Mouse (Mus musculus): ENCODE measurements around the gene Sdk1.

Sdk1 gene

GRCm38 (mm10) chr5:141880661-141881060, 639.4 kb downstream of the Sdk1 start:
- in situ Hi-C loops (cut with MboI, MseI), result no loop called here

- in situ Hi-C loops (cut with MboI, MseI), result no loop called here
Measured at GRCm38 (mm10) chr5:141884111-141884647, 642.9 kb downstream of the Sdk1 start.

GRCm38 (mm10) chr5:141886006-141886405, 644.7 kb downstream of the Sdk1 start:
- in situ Hi-C loops (cut with MboI, MseI), result no loop called here

- in situ Hi-C loops (cut with MboI, MseI), result no loop called here
Measured at GRCm38 (mm10) chr5:141889766-141890165, 648.5 kb downstream of the Sdk1 start.

GRCm38 (mm10) chr5:141896402-141896801, 655.1 kb downstream of the Sdk1 start:
- in situ Hi-C loops (cut with MboI, MseI), result loop anchor here (5.0 kb wide), 1 partner anchor 61 kb away; no protein-coding TSS in a partner anchor

- in situ Hi-C loops (cut with MboI, MseI), result loop anchor here (5.0 kb wide), 1 partner anchor 60 kb away; no protein-coding TSS in a partner anchor
Measured at GRCm38 (mm10) chr5:141897481-141897880, 656.2 kb downstream of the Sdk1 start.

GRCm38 (mm10) chr5:141899751-141900150, 658.5 kb downstream of the Sdk1 start:
- in situ Hi-C loops (cut with MboI, MseI), result loop anchor here (5.0 kb wide), 1 partner anchor 58 kb away; no protein-coding TSS in a partner anchor

- in situ Hi-C loops (cut with MboI, MseI), result no loop called here
Measured at GRCm38 (mm10) chr5:141902544-141903250, 661.4 kb downstream of the Sdk1 start.

- in situ Hi-C loops (cut with MboI, MseI), result no loop called here
Measured at GRCm38 (mm10) chr5:141910444-141910843, 669.2 kb downstream of the Sdk1 start.

- in situ Hi-C loops (cut with MboI, MseI), result no loop called here
Measured at GRCm38 (mm10) chr5:141910886-141911285, 669.6 kb downstream of the Sdk1 start.

- in situ Hi-C loops (cut with MboI, MseI), result no loop called here
Measured at GRCm38 (mm10) chr5:141912881-141913280, 671.6 kb downstream of the Sdk1 start.

GRCm38 (mm10) chr5:141916954-141917353, 675.7 kb downstream of the Sdk1 start:
- in situ Hi-C loops (cut with MboI, MseI), result no loop called here

GRCm38 (mm10) chr5:141939000-141939399, 697.7 kb downstream of the Sdk1 start:
- in situ Hi-C loops (cut with MboI, MseI), result no loop called here

- in situ Hi-C loops (cut with MboI, MseI), result no loop called here
Measured at GRCm38 (mm10) chr5:141940636-141941035, 699.3 kb downstream of the Sdk1 start.

GRCm38 (mm10) chr5:141950791-141951190, 709.5 kb downstream of the Sdk1 start:
- in situ Hi-C loops (cut with MboI, MseI), result no loop called here

GRCm38 (mm10) chr5:141952270-141952669, 711.0 kb downstream of the Sdk1 start:
- in situ Hi-C loops (cut with MboI, MseI), result no loop called here

- in situ Hi-C loops (cut with MboI, MseI), result no loop called here
Measured at GRCm38 (mm10) chr5:141952708-141953490, 711.6 kb downstream of the Sdk1 start.

GRCm38 (mm10) chr5:141971071-141971470, 729.8 kb downstream of the Sdk1 start:
- in situ Hi-C loops (cut with MboI, MseI), result loop anchor here (10.0 kb wide), 1 partner anchor 344 kb away; no protein-coding TSS in a partner anchor

- in situ Hi-C loops (cut with MboI, MseI), result loop anchor here (10.0 kb wide), 1 partner anchor 335 kb away; no protein-coding TSS in a partner anchor
Measured at GRCm38 (mm10) chr5:141979511-141979910, 738.2 kb downstream of the Sdk1 start.

- in situ Hi-C loops (cut with MboI, MseI), result no loop called here
Measured at GRCm38 (mm10) chr5:141980746-141981145, 739.5 kb downstream of the Sdk1 start.

GRCm38 (mm10) chr5:141984322-141984721, 743.0 kb downstream of the Sdk1 start:
- in situ Hi-C loops (cut with MboI, MseI), result no loop called here

GRCm38 (mm10) chr5:141985003-141985402, 743.7 kb downstream of the Sdk1 start:
- in situ Hi-C loops (cut with MboI, MseI), result no loop called here
